Mouse (Mus musculus): ENCODE results near the gene Nrcam.
A peak's percentile ranks its signal among the peaks of the same experiment; 100 is the strongest.
"Not testable (repeated sequence)": the region's sequence is repeated elsewhere in the genome, so short reads cannot be mapped to it uniquely, and the experiment has no call there.

Gene Nrcam

DNA sequence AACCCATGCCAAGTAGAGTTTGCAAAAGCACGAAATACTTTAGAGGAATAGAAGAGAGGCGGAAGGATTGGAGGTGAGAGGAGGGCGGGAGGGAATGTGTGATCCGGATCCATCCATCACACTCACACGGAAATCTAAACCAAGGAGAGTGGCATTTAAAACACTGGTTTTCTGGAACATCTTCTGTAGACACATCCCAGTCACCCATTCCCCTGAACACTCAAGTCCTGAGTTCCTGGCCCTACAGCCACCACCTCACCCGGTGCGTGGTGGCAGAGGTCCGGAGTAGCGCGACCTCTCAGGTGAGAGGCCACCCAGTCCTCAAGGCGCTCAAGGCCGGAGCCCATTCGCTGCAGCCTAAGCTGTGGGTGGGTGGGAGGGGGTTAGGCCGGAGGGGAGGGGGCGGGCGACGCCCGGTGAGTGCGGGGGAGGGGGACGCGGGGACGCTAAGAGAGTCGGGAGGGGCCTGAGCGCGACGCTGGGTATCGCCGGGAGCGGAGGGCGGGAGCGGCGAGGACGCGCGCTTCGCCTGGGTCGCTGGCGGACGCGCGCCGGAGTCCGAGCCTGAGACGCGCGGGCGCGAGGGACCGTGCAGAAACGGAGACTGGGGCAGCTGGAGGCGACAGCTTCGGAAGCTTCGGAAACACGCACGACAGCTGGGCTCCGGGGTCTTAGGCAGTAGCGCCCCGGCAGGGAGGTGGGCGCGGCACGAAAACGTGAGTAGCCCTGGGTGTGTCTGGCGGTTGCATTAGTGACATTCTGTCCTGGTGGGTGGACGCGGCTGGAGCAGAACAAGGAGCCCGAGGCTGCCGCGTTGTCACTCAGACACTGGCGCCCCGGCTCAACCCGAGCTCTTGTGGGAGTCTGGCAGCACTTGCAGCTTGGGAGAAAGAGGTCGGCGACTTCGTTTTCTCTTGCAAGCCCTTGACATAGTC lies at the start of gene Nrcam:
Gene Nrcam (plus strand): TSS at position 505 of the 935 bp plus-strand sequence.
- peak; percentile 61 for DNase-seq

DNA sequence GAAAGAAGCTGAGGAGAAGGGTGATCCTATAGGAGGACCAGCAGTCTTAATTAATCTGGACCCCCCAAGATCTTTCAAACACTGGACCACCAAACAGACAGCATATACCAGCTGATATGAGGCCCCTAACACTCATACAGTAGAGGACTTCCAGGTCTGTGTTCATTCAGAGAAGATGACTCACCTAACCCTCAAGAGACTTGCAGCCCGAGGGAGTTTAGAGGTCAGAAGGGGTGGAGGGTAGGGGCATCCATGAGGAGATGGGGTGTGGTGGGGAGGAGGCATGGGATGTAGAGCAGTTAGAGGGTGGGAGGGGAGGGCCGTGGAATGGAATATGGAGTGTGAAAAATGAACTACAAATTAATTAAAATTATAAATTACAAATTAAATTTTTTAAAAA lies 48.5 kb upstream of the Nrcam start:
- not testable (repeated sequence) for DNase-seq

DNA sequence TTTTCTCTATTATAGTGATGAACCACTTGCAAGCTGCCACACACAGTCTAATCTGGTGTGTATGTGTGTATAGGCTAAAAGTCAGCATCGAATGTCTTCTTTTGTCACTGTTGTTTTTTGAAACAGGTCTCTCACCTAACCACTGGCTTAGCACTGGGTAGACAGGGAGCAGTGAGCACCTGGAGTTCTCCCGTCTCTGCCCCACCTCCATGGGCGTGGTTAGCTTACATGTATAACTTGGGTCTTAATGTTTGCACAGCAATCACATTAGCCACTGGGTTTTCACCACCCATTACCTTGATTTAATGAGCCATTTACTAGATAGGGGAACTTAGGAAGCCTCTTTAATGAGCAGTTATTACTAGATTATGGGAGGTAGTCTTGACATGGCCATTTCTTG lies 47.2 kb upstream of the Nrcam start:
- DNase-seq = no peak

- peak; percentile 17 for DNase-seq
Measured at GRCm38 (mm10) chr12:44283378-44283777, 45.3 kb upstream of the Nrcam start.

- DNase-seq = no peak
Measured at GRCm38 (mm10) chr12:44286992-44287391, 41.7 kb upstream of the Nrcam start.

DNA sequence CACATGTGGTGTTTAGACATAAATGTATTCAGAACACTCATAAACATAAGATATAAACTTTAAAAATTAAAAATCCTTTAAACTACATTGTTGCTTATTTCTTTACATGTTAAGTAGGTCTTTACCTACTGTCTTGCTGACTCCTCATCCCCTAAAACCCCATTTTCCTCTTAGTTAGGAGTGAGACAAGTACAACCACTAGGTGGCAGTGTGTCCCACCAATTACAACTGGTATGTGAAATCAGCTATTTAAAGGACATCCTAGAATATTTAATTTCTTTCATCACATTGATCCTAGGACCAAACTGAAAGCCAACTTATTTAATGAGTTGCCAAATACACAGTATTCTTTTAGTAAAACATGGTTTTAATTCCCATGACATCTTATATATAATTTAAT lies 36.4 kb upstream of the Nrcam start:
- peak; percentile 73 for DNase-seq

GRCm38 (mm10) chr12:44300793-44301192 lies 27.9 kb upstream of the Nrcam start:
- no peak for DNase-seq

DNA sequence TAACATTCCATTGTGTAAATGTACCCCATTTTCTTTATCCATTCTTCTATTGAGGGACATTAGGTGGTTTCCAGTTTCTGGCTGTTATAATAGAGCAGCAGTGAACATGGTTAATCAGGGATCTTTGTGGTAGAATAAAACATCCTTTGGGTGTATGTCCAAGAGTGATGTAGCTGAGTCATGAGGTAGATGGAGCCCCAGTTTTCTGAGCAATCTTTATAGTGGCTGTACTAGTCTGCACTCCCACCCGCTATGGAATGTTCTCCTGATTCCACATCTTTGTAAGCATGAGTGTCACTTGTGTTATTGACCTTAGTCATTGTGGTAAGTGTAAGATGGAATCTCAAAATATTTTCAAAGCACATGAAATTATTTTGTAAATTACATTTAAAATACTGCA lies 24.7 kb upstream of the Nrcam start:
- DNase-seq = no peak

DNA sequence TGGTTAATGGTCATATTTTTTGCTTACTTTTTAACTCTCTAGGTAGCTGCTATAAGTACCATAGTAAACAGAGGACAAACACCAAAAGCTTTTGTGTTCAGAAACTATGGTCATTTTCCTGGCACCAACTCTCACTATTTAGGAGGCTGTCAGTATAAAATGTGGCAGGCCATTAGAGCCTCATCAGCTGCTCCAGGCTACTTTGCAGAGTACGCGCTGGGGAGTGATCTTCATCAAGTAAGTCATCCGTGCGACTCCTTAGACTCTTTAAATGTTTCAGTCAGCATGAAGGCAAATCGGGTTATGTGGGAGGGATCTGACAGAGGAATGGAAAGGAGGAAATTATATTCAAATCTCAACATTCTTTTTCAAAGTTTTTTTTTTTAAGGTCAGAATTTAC lies 23.8 kb upstream of the Nrcam start:
- no peak for DNase-seq

DNA sequence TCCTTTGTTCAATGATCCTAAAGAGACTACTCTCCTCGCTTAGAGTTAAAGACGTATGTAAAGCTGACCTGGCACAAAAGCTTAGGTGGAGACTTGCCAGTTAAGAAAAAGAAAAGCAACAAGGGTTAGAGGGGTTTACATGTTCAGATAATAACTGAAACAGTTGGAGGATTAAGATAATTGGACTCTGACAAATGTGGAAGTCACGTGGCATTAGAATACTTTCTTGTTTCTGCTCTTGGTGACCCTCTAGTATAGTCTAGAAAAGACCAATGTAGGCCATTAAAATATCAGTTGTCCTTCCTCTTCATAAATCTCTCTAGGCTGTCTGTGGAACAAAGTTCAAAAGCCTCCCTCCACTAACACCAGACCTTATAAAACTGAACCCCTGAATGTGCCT lies 20.5 kb upstream of the Nrcam start:
- no peak for DNase-seq

DNA sequence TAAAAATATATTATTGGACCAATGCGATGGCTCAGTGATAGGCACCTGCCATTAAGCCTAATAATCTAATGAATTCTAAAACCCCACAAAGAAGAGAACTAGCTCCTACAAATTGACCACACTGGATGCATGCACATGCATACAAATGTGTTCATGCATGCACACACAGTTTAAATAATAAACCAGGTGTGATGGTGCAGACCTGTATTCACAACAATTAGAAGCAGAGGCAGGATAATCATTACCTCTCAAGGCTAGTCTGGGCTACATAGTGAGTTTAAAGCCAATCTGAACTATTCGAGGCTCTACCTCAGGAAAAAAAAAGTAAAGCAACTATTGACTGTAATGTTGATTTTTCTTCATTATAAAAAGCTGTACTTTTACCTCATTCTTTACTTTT lies 13.5 kb upstream of the Nrcam start:
- no peak for DNase-seq

DNA sequence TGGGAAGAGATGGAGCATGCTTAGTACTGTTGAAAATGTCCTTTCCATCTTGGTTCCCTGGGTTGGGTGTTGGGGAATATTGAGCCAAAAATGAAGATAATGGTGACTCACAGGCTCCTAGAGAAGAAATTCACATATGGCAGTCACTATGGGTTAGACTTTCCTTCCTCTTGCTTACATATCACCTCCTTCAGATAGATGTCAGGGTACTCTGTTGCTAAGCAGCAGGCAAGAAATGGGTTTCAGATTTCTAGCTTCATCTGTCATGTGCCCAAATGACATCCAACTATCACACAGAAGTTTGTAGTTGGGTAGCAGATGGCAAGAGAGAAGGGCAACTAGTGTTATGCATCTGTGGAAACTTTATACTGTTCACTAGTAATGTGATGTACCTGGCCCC lies 3.6 kb upstream of the Nrcam start:
- no peak for DNase-seq

- DNase-seq = peak; percentile 25
Measured at GRCm38 (mm10) chr12:44327452-44327851, 1.2 kb upstream of the Nrcam start.

DNA sequence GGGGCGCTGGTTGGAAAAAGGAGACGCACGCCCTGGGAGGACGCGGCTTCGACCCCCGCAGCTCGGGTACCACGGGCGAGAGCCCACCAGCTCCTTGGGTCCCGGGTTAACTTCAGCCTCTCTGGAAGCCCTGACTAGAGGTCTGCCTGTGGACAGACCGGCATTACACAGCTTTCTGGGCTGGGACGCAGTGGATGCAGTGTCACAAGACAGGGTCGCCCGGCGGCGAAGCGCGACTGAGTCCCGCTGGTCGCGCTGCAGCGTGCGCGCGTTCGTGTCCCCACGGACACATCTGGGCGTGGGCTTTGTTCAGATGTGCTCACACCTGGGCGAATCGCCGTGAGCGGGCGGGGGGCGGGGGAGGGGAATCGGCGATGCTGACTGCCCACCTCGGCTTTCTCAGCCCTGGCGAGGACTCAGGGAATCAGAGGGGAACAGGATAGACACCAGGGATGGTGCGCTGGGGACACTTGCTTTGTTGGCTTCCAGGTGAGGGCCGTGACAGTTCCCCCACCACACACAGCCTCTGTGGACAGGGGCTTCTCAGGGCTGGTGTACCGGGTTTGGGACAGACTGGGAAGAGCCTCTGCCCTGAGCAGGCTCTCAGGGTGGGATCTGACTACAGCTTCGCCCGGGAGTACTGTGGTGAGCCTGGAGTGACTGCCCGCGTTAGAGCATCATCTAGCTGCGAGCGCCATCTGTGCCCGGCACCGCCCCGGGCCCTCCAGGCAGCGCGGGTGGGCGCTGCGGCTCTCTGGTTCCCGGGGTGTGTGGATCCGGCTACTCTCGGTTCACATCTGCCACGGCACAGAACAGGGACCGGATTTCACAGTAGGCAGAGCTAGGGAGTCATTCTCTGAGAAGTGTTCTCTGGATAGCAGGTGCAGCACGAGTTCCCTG lies 881 bp downstream of the Nrcam start:
- DNase-seq = peak; percentile 16

GRCm38 (mm10) chr12:44330216-44330719 lies 1.6 kb downstream of the Nrcam start:
- DNase-seq = no peak

DNA sequence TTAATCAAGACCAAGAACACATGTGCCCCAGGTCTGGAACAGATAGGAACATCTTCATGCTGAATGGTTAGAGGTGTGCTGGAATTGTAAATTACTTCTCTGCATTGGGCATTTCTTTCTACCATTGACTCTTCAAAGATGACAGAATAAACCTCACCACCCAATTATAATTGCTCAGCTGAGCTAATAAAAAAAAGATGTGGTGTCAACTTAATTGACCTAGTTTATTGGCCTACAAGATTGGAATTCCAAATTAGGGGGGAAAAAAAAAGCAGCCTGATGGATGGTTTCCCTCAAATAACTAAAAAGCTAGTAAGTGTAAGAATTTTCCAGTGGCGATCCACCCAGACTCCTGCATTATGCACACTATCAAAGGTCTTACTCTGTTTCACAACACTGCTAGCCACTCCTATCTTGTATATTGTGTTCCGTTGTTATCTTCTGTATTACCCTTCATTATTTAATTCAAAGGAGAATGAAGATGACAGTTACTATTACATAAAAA lies 8.5 kb downstream of the Nrcam start:
- DNase-seq = no peak

GRCm38 (mm10) chr12:44338195-44338622 lies 9.5 kb downstream of the Nrcam start:
- DNase-seq = no peak

- no peak for DNase-seq
Measured at GRCm38 (mm10) chr12:44344075-44344474, 15.4 kb downstream of the Nrcam start.

DNA sequence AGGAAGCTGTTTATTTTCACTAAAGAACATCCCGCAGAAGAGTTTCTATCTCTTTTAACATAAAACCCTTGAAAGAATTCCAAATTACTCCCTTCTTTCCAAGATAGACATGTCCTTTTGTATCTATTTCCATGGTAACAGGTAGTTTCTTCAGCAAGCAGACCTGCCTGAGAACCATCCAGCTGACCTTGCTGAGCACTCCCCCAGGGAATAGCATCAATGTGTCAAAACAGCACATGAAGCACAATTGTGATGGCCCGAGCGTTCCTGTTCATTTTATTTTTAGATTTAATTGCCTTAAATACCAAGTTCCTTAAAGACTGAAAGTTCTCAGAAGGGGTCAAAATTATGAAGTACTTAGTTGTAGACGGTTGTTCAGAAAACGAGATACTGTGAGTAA lies 16.6 kb downstream of the Nrcam start:
- DNase-seq = no peak

DNA sequence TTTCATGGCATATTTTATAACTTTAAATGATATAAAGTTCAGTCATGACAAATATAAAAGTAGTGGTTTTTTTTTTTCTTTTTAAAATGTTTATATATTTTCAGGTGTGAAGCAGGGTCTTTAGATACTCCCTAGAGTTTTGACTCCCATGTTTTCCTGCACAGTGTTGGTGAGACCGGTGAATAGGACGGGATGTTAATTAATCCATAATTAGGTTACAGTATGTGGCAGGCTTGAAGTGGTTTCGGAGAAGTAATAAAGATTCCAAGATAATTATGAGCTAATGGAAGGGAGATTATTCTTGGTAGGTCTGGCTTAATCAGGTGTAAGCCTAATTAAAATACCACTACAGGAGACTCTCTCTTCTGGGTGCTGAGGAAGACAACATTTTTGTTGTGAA lies 17.5 kb downstream of the Nrcam start:
- no peak for DNase-seq

GRCm38 (mm10) chr12:44355116-44355515 lies 26.4 kb downstream of the Nrcam start:
- no peak for DNase-seq

DNA sequence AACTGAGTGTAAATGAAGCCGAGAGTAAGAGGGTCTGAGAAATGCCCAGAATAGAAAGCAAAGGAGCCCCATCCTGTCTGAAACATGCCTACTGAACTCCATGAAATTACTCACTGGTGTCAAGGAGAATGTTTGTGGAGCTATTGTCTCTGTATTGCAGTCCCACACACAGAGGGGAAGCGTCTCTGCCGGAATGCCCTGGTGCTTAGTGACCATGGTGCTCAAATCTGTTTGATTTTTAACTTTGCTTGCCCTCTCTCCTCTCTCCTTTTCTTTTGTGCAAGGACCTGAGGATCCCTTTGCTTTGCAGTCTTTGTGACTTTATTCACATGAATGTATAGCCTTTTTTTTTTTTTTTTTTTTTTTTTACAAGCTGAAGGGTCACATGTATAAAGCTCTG lies 28.8 kb downstream of the Nrcam start:
- no peak for DNase-seq

- DNase-seq = no peak
Measured at GRCm38 (mm10) chr12:44357881-44358280, 29.2 kb downstream of the Nrcam start.
